Comparison of ENCODE assay signal across 10 mouse cellular contexts in the genomic region with DNA sequence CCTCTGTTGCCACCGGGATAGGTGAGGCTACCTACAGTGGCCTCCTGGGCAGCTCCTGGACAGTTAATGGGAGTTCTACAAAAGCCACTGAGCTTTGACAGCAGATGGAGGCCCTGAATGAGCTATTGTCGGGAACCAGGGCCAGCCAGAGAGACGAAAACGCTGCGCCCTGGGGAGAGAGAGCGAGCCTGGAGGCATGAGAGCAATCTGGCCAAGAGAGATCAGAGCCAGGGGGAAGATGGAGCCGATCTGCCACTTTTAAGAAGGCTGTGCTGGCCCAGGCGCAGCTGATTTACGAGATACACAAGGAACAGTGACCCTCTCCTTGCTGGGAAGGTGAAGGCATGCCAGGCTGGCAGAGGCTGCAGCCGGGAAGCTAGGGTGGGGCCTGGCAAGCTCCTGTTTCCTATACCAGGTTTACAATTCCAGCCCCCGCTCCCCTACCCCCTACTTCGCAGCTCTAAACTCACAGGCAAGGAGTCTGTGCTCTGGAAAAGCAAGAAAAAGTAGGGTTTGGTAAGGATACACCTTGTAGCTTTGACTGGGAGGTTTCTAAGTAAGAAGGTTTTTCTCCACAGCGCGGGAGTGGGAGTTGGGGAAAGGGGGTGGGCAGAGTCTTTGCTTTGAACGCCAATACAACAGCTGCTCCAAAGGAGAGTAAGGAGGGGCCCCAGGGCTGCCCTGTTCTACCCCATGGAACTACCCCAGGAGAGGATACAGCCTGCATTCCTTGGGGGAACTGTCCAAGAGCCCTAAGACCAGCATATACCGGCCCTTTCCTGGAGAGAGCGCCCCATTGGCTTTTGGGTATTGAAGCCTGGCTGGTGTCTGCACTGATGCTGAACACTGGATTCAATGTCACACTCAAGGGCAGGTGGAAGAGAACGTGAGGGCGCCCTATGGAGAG. TPM values are rescaled to one million over a fixed set of nuclear protein-coding genes. Genes with fewer than 3 reads are reported as not detected.
A peak's percentile ranks its signal among the peaks of the same experiment; 100 is the strongest.
DNase-seq lines count a peak whose midpoint lies in the region; ATAC-seq and TF ChIP-seq lines count a peak whose summit lies in the region.
"Had no signal": no experiment of that assay in that cellular context is flagged by ENCODE, and none has a peak within 500 bp of the region (broad histone marks: within the 10 kb centered on the region; RNA-seq: fewer than 3 reads in every experiment).

No protein-coding gene starts in this region.

- no peaks in the 10 kb centered on the region for H3K4me1 ChIP-seq in forebrain, postnatal 0 days (ENCODE audit: insufficient read depth)

- H3K36me3 ChIP-seq in forebrain, postnatal 0 days (ENCODE audit: insufficient read depth), result peaks cover 63% of the 10 kb centered on the region
- H3K36me3 ChIP-seq in macrophage (ENCODE audit: inconsistent target), result peaks cover 45% of the 10 kb centered on the region

- no peak for TF ChIP-seq CTCF in layer of hippocampus, adult 2 months (conservative IDR thresholded peaks at IDR 0.05)
- TF ChIP-seq CTCF in forebrain, postnatal 0 days (IDR thresholded peaks at IDR 0.05; ENCODE audit: low read depth), result no peak

- no peak overlapping the region for H3K9ac ChIP-seq in forebrain, postnatal 0 days
- H3K9ac ChIP-seq: neural tube, embryonic 12.5 days had no signal

- H3K9me3 ChIP-seq in forebrain, postnatal 0 days (ENCODE audit: low read length), result no peaks in the 10 kb centered on the region
- H3K9me3 ChIP-seq: neural tube, embryonic 12.5 days had no signal

- H3K4me2 ChIP-seq in forebrain, postnatal 0 days (ENCODE audit: low read depth), result no peak overlapping the region
- H3K4me2 ChIP-seq: neural tube, embryonic 12.5 days had no signal

- H3K27me3 ChIP-seq in forebrain, postnatal 0 days (ENCODE audit: insufficient read depth, low read length), result no peaks in the 10 kb centered on the region
- H3K27me3 ChIP-seq: neural tube, embryonic 12.5 days had no signal

- no peak for DNase-seq in layer of hippocampus, adult 2 months (ENCODE audit: low spot score in 2 of 2)
- DNase-seq in layer of hippocampus, adult 11-12 months (ENCODE audit: low spot score), result no peak
- peak; percentile 77 to 85 for DNase-seq in cerebellum, adult 18-20 months
- no peak for DNase-seq in forebrain, postnatal 0 days
- no peak for DNase-seq in adrenal gland, adult (ENCODE audit: inconsistent age in 2 of 2, low spot score in 1 of 2)
- DNase-seq in embryo, embryonic 9.5 days (ENCODE audit: extremely low spot score), result no peak
- DNase-seq: gastrocnemius, postnatal 25 days had no signal

- 0 out of 2 replicates have a peak, but pooled peaks have one; percentile 32 for ATAC-seq in forebrain, postnatal 0 days

- WGBS in forebrain, postnatal 0 days, result 60% methylated on average over 19 of the region's 19 CpGs
- WGBS in macrophage (ENCODE audit: missing documents), result 74% methylated on average over 15 of the region's 19 CpGs

- H3K27ac ChIP-seq in layer of hippocampus, adult 2 months, result peak overlapping the region; percentile 8; the same call in 1 of the 2 replicates
- peak overlapping the region; percentile 29 for H3K27ac ChIP-seq in forebrain, postnatal 0 days (ENCODE audit: low read depth, low read length)
- peak overlapping the region; percentile 96 for H3K27ac ChIP-seq in macrophage
- H3K27ac ChIP-seq: neural tube, embryonic 12.5 days had no signal

- peaks cover 48% of the 10 kb centered on the region for H3K79me2 ChIP-seq in macrophage (ENCODE audit: inconsistent target)

- no peak overlapping the region for H3K4me3 ChIP-seq in layer of hippocampus, adult 2 months
- no peak overlapping the region for H3K4me3 ChIP-seq in forebrain, postnatal 0 days (ENCODE audit: low read depth, low read length)
- H3K4me3 ChIP-seq in macrophage (ENCODE audit: inconsistent target), result no peak overlapping the region
- H3K4me3 ChIP-seq: neural tube, embryonic 12.5 days had no signal

RNA-seq across cellular contexts. Expression of a gene that starts 42.5 kb away (rescaled TPM):
- total RNA-seq in layer of hippocampus, adult 2 months (2021), result 100 to 1,000 TPM in 1 of 2 experiments, 10 to 100 TPM in 1; 95.2 to 101 TPM
- 159 and 178 TPM in 2 replicates for total RNA-seq in forebrain, postnatal 0 days (2014; rRNA removed)
- 148 and 167 TPM in 2 replicates for polyA plus RNA-seq in forebrain, postnatal 0 days (2015; fragmentation: Nextera tagmentation; extraction: Ambion mirVana)
- total RNA-seq in macrophage (2018; cell fraction: chromatin; rRNA removed), result 100 to 1,000 TPM in 17 of 26 experiments, 10 to 100 TPM in 9; 22.3 to 244 (median 133) TPM
- total RNA-seq in macrophage (2018; cell fraction: cytosol; rRNA removed), result 100 to 1,000 TPM; 158 to 295 (median 208) TPM
- 100 to 1,000 TPM in 21 of 26 experiments, 10 to 100 TPM in 5; 51.2 to 265 (median 156) TPM for total RNA-seq in macrophage (2018; cell fraction: nucleus; rRNA removed)
- polyA plus RNA-seq in macrophage (2018), result 171 to 329 TPM (median 266 TPM) in 3 replicates

RNA-seq across cellular contexts. Expression of a gene that starts 42.7 kb away (rescaled TPM):
- total RNA-seq in layer of hippocampus, adult 2 months (2021), result 10 to 100 TPM; 25.8 to 28.1 TPM
- total RNA-seq in forebrain, postnatal 0 days (2014; rRNA removed), result 7.9 and 11.5 TPM in 2 replicates
- 8.2 and 10.4 TPM in 2 replicates for polyA plus RNA-seq in forebrain, postnatal 0 days (2015; fragmentation: Nextera tagmentation; extraction: Ambion mirVana)
- 10 to 100 TPM in 23 of 26 experiments, 1 to 10 TPM in 3; 4.7 to 60.9 (median 34.7) TPM for total RNA-seq in macrophage (2018; cell fraction: chromatin; rRNA removed)
- 10 to 100 TPM; 11.7 to 25.9 (median 20.7) TPM for total RNA-seq in macrophage (2018; cell fraction: cytosol; rRNA removed)
- total RNA-seq in macrophage (2018; cell fraction: nucleus; rRNA removed), result 10 to 100 TPM; 10.1 to 47.8 (median 30.6) TPM
- 8.9 to 10.3 TPM (median 10.0 TPM) in 3 replicates for polyA plus RNA-seq in macrophage (2018)

RNA-seq across cellular contexts. Expression of a gene that starts 52.5 kb away (rescaled TPM):
- not detected for total RNA-seq in layer of hippocampus, adult 2 months (2021)
- total RNA-seq in forebrain, postnatal 0 days (2014; rRNA removed), result not detected in 2 replicates
- polyA plus RNA-seq in forebrain, postnatal 0 days (2015; fragmentation: Nextera tagmentation; extraction: Ambion mirVana), result not detected in 2 replicates
- total RNA-seq in macrophage (2018; cell fraction: chromatin; rRNA removed), result not detected
- total RNA-seq in macrophage (2018; cell fraction: cytosol; rRNA removed), result under 1 TPM in 1 of 26 experiments, not detected in 25; 0.14 TPM
- not detected for total RNA-seq in macrophage (2018; cell fraction: nucleus; rRNA removed)
- polyA plus RNA-seq in macrophage (2018), result not detected in 3 replicates
- total RNA-seq: gastrocnemius, postnatal 25 days; layer of hippocampus, postnatal 10 days had no signal
- polyA plus RNA-seq: neural tube, embryonic 12.5 days had no signal

Comparison
In these comparisons a context has a peak if more than half of its experiments do, and no peak if none do; other contexts are left out.
1. DNase-seq: peak in cerebellum, adult 18-20 months (2 of 2); none in layer of hippocampus, adult 2 months (0 of 2), layer of hippocampus, adult 11-12 months (single experiment), forebrain, postnatal 0 days (single experiment), adrenal gland, adult (0 of 2) and embryo, embryonic 9.5 days (single experiment).
2. H3K27ac ChIP-seq: peak in every context shown above with its lines; median percentile 96 in macrophage; 29 in forebrain, postnatal 0 days; 8 in layer of hippocampus, adult 2 months.